Mouse (Mus musculus) hindbrain, embryonic 13.5 days (tissue): ENCODE data around the gene Dnajc12. TPM values are rescaled to one million over a fixed set of nuclear protein-coding genes. Genes with fewer than 3 reads are reported as not detected.
"Not testable (repeated sequence)": the region's sequence is repeated elsewhere in the genome, so short reads cannot be mapped to it uniquely, and the experiment has no call there.

Experiments used
- ATAC-seq: fragments of 200-750 bp; cut with Nextera tagmentation; 2 replicates; pipeline ENCODE4 v1.8.0; 2017; ENCODE audit warnings: moderate TSS enrichment; ENCODE audit not compliant: low FRiP score
- H3K27ac ChIP-seq: fragments of 300-500 bp; sonication (generic); 2 replicates; pipeline ENCODE4 v1.5.1; 2015; ENCODE audit warnings: inconsistent platforms, mild to moderate bottlenecking, moderate library complexity
- H3K27me3 ChIP-seq: fragments of 300-500 bp; sonication (generic); 2 replicates; pipeline ENCODE4 v1.6.1; 2015; ENCODE audit warnings: mild to moderate bottlenecking, inconsistent platforms
- H3K36me3 ChIP-seq: fragments of 300-500 bp; sonication (generic); 2 replicates; pipeline ENCODE4 v1.6.1; 2015; ENCODE audit warnings: mild to moderate bottlenecking, inconsistent platforms
- H3K4me1 ChIP-seq: fragments of 300-500 bp; sonication (generic); replicated peaks from 2 replicates; pipeline ENCODE4 v1.6.1; 2015; ENCODE audit warnings: inconsistent platforms
- H3K4me2 ChIP-seq: fragments of 300-500 bp; sonication (generic); 2 replicates; pipeline ENCODE4 v1.6.1; 2015; ENCODE audit warnings: inconsistent platforms, mild to moderate bottlenecking, moderate library complexity
- H3K4me3 ChIP-seq: fragments of 300-500 bp; sonication (generic); 2 replicates; pipeline ENCODE4 v1.5.1; 2015; ENCODE audit warnings: mild to moderate bottlenecking, inconsistent platforms
- H3K9ac ChIP-seq: fragments of 300-500 bp; sonication (generic); 2 replicates; pipeline ENCODE4 v1.6.1; 2015; ENCODE audit warnings: mild to moderate bottlenecking, inconsistent platforms
- H3K9me3 ChIP-seq: fragments of 300-500 bp; sonication (generic); 2 replicates; pipeline ENCODE4 v1.6.1; 2016; ENCODE audit warnings: inconsistent platforms
- WGBS: fragments of 180-500 bp; shearing (Covaris S2); methylation state at CpG from one replicate; pipeline ENCODE4 v1.1.7; 2015; 5-methylcytosine and 5-hydroxymethylcytosine counted together
- polyA plus RNA-seq: library from polyadenylated mRNA; unstranded; fragments of >200 nt; fragmentation: Nextera tagmentation; extraction: Ambion mirVana; gene quantifications from 2 replicates; pipeline ENCODE4 v1.2.1, GENCODE M21; 2015

The Dnajc12 gene
- polyA plus RNA-seq, 1 experiment from 2014 or later: 19.2 TPM

DNA sequence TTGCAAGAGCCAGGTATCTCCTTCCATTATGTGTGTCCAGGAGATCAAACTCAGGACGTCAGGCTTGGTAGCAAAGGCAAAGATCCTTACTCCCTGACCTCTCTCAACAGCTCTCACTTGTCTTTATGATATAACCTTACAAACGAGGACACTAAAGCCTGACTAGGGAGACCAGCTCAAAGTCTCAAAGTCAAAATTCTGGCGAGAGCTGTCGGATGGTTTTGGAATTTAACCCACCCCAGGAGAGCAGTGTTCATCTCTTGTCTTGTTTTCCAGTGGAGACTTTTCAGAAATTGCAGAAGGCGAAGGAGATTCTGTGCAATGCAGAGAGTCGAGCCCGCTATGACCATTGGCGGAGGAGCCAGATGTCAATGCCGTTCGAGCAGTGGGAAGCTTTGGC, 14.7 kb downstream of the Dnajc12 start:
- H3K4me3 ChIP-seq: no peak overlapping the region
- 94% methylated on average over 10 of the region's 10 CpGs for WGBS
- no peak overlapping the region for H3K9ac ChIP-seq
- no peaks in the 10 kb centered on the region for H3K4me1 ChIP-seq
- H3K36me3 ChIP-seq: no peaks in the 10 kb centered on the region
- H3K9me3 ChIP-seq: no peaks in the 10 kb centered on the region
- ATAC-seq: no peak
- no peak overlapping the region for H3K4me2 ChIP-seq
- H3K27ac ChIP-seq: no peak overlapping the region
- no peaks in the 10 kb centered on the region for H3K27me3 ChIP-seq

DNA sequence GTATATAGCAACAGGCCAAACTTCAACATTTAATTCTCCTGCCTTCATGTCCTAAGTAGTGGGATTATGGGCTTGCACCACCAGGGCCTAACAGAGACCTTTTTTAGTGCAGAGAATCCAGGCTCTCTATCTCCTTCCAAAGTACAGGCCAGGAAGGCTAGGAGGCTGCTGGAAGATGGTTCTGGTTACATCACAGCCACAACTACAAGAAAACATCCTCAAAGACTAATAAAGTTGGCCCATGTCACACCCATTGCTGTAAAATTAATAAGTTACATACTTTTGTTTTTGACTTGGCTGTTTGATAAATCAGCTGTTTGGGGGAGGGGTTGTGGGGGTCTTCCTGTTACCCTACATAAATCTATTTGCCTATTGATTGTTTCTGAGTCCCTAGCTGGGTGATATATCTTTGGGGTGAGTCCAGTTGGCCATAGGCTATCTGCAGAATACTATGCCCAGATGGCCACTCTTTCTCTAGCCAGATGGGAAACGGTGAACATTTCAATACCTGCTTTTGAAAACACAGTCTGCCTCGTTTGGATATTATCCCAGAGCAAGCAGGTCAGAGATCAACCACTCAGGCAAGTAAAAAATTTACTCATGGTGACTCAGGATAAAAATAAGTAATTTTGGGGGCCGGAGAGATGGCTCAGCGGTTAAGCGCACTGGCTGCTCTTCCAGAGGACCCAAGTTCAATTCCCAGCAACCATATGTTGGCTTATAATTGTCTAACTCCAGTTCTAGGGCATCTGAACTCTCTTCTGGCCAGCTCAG, 20.7 kb downstream of the Dnajc12 start:
- WGBS: 82% methylated on average over 5 of the region's 5 CpGs
- no peak for ATAC-seq
- Histone ChIP-seq H3K9me3 (no peaks in the 10 kb centered on the region), H3K27me3 (no peaks in the 10 kb centered on the region), H3K36me3 (no peaks in the 10 kb centered on the region), H3K4me2 (no peak overlapping the region), H3K27ac (no peak overlapping the region), H3K9ac (no peak overlapping the region), H3K4me3 (no peak overlapping the region), H3K4me1 (no peaks in the 10 kb centered on the region)

- WGBS: 85% methylated on average over 2 of the region's 2 CpGs
- no peak for ATAC-seq
Observed at GRCm38 (mm10) chr10:63403636-63404035, 21.4 kb downstream of the Dnajc12 start.

DNA sequence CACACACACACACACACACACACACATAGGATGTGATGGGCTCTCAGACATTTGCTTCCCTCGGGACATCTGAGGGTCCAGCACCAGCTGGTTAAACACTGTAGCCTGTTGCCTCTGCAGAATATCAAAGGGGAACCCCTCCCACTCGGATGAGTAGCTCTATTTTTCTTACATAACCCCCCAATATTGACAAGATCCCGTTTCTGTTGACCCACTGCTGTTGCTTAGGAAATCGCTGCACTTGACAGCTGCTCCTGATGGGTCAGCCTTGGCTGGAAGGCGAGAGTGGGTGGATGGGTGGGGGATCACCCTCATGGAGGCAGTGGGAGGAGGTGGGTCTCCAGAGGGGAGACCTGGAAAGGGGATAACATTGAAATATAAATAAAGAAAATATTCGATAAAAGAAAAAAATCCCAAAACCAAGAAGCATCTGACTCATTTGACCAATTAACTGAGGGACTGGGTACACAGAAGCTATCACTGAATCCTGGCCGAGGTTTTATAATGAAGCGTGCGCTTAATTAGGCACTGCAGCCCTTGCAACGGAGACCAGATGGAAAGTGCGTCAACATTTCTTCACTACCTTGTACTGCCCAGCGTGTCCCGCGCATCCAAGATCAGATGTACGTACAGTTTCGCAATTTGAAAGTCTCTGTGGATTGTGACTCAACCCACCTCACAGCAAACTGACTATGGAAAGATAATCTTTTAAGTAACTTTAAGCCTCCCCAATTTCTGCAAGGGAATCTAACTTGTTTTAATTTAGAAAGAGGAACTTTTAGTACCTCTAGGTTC, 28.1 kb downstream of the Dnajc12 start:
- ATAC-seq: no peak
- no peaks in the 10 kb centered on the region for H3K27me3 ChIP-seq
- no peaks in the 10 kb centered on the region for H3K4me1 ChIP-seq
- WGBS: 59% methylated on average over 16 of the region's 16 CpGs
- H3K9ac ChIP-seq: no peak overlapping the region
- H3K27ac ChIP-seq: no peak overlapping the region
- H3K4me2 ChIP-seq: no peak overlapping the region
- no peaks in the 10 kb centered on the region for H3K9me3 ChIP-seq
- H3K4me3 ChIP-seq: no peak overlapping the region
- H3K36me3 ChIP-seq: no peaks in the 10 kb centered on the region

More at GRCm38 (mm10) chr10:63403636-63404035, 21.4 kb downstream of the Dnajc12 start:
- Histone ChIP-seq H3K27ac (no peak overlapping the region), H3K4me2 (no peak overlapping the region), H3K4me1 (no peaks in the 10 kb centered on the region), H3K9me3 (no peaks in the 10 kb centered on the region), H3K9ac (no peak overlapping the region), H3K27me3 (no peaks in the 10 kb centered on the region), H3K4me3 (no peak overlapping the region), H3K36me3 (no peaks in the 10 kb centered on the region)

DNA sequence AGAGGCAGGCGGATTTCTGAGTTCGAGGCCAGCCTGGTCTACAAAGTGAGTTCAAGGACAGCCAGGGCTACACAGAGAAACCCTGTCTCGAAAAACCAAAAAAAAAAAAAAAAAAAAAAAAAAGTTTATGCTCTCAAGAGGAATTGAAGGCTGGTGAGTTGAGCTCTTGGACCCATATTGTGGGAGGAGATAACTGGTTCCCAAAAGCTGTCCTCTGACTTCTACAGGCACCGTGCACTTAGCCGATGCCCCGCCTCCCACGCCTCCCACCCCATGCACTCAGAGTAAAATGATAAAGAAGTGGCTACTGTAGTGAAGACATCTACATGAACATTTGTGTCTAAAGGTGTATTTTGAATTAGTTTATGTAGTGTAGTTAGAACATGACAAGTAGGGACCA, 29.4 kb downstream of the Dnajc12 start:
- not testable (repeated sequence) for H3K4me3 ChIP-seq, H3K4me1 ChIP-seq, ATAC-seq, H3K9ac ChIP-seq, H3K27ac ChIP-seq, H3K36me3 ChIP-seq, H3K4me2 ChIP-seq, H3K9me3 ChIP-seq, H3K27me3 ChIP-seq
- WGBS: 96% methylated on average over 6 of the region's 7 CpGs

GRCm38 (mm10) chr10:63412756-63413155, 30.5 kb downstream of the Dnajc12 start:
- Histone ChIP-seq H3K4me2 (no peak overlapping the region), H3K27me3 (no peaks in the 10 kb centered on the region), H3K9ac (no peak overlapping the region), H3K4me1 (0 out of 2 replicates have a peak, but pooled peaks cover 3% of the 10 kb centered on the region), H3K36me3 (no peaks in the 10 kb centered on the region), H3K4me3 (no peak overlapping the region), H3K9me3 (no peaks in the 10 kb centered on the region), H3K27ac (no peak overlapping the region)
- WGBS: 91% methylated on average over 17 of the region's 17 CpGs
- ATAC-seq: no peak

DNA sequence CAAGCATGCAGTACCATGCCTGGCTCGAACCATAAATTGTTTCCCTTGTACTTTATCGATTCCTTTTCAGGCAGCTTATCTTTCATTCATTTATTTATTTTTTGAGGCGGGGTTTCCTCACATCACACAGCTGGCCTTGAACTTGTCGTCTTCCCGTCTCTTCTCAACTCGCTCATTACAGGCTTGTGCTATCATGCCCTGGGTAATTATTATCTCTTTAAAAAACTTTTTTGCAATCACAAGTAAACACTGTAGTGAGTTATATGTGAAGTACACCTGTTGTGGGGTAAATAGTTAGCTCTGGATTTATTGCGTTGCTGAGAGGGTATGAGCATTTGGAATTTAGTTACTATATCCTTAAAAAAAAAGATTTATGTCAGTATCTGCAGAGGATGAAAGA, 33.0 kb downstream of the Dnajc12 start:
- Histone ChIP-seq H3K9me3 (no peaks in the 10 kb centered on the region), H3K27ac (no peak overlapping the region), H3K4me2 (no peak overlapping the region), H3K4me3 (no peak overlapping the region), H3K36me3 (no peaks in the 10 kb centered on the region), H3K9ac (no peak overlapping the region), H3K27me3 (no peaks in the 10 kb centered on the region), H3K4me1 (0 out of 2 replicates have a peak, but pooled peaks cover 3% of the 10 kb centered on the region)
- ATAC-seq: no peak
- 88% methylated on average over 7 of the region's 7 CpGs for WGBS

- Histone ChIP-seq H3K27me3 (no peaks in the 10 kb centered on the region), H3K4me2 (no peak overlapping the region), H3K27ac (no peak overlapping the region), H3K36me3 (no peaks in the 10 kb centered on the region), H3K9me3 (no peaks in the 10 kb centered on the region), H3K4me1 (0 out of 2 replicates have a peak, but pooled peaks cover 3% of the 10 kb centered on the region), H3K4me3 (no peak overlapping the region), H3K9ac (no peak overlapping the region)
- WGBS: 73% methylated on average over 7 of the region's 7 CpGs
- no peak for ATAC-seq
Observed at GRCm38 (mm10) chr10:63415850-63416249, 33.6 kb downstream of the Dnajc12 start.

GRCm38 (mm10) chr10:63417061-63417460, 34.8 kb downstream of the Dnajc12 start:
- WGBS: 64% methylated on average over 5 of the region's 5 CpGs
- Histone ChIP-seq H3K9ac (no peak overlapping the region), H3K9me3 (no peaks in the 10 kb centered on the region), H3K27me3 (no peaks in the 10 kb centered on the region), H3K4me1 (0 out of 2 replicates have a peak, but pooled peaks cover 3% of the 10 kb centered on the region), H3K27ac (no peak overlapping the region), H3K36me3 (no peaks in the 10 kb centered on the region), H3K4me3 (no peak overlapping the region), H3K4me2 (no peak overlapping the region)
- ATAC-seq: no peak

DNA sequence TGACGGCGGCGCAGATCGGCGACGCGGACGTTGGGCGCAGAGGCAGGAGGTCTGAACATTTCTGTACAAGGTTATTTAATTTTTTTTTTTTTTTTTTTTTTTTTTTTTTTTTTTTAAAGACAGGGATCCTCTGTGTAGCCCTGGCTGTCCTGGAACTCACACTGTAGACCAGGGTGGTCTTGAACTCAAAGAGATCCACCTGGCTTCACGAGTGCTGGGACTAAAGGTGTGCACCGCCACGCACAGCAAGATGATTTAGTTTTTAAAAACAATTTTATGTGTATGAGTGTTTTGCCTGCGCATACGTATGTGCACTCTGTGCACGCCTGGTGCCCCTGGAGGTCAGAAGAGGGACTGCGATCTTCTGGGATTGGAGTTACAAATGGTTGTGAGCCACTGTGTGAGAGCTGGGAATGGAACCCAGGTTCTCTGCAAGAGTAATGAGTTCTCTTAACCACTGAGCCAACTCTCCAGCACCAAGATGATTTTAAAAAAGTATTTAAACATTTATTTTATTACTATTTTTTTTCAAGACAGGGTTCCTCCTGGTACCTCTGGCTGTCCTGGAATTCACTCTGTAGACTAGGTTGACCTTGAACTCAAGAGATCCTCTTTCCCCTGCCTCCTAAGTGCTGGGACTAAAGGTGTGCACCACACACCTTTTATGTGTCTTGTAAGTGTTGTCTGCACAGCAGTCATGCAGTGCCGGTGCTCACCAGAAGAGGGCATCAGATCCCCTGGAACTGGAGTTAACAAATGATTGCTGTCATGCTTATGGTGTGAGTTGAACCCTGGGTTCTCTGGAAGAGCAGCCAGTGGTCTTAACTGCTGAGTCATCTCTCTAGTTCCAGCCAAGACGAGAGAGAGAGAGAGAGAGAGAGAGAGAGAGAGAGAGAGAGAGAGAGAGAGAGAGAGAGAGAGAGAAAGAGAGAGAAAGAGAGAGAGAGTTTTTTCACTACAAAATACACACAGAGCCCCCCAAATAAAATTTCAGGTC, 39.8 kb downstream of the Dnajc12 start, which contains the start of gene Gm7075:
TSS of gene Gm7075 (minus strand) at position 51 of the 997 bp plus-strand sequence.
- no peaks in the 10 kb centered on the region for H3K9me3 ChIP-seq
- 84% methylated on average over 18 of the region's 18 CpGs for WGBS
- H3K4me2 ChIP-seq: no peak within 1 kb of the TSS
- H3K36me3 ChIP-seq: no peaks in the 10 kb centered on the region
- H3K9ac ChIP-seq: no peak within 1 kb of the TSS
- no peak for ATAC-seq
- no peak within 1 kb of the TSS for H3K4me3 ChIP-seq
- H3K27me3 ChIP-seq: no peaks in the 10 kb centered on the region
- H3K4me1 ChIP-seq: 0 out of 2 replicates have a peak, but pooled peaks cover 2% of the 10 kb centered on the region
- H3K27ac ChIP-seq: no peak within 1 kb of the TSS

DNA sequence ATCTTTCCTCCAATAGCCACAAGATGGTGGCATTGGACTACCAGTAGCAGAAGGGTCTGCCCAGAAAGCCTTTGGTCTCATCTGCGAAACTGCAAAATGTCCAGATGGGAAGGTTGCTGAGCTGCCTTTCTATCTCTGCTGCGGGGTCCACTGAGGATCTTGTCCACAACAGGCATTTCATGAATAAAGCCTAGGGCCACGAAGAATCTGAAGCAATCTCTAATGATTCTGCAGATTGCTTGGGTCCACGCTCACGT, 40.4 kb downstream of the Dnajc12 start:
- 83% methylated on average over 5 of the region's 5 CpGs for WGBS
- no peaks in the 10 kb centered on the region for H3K36me3 ChIP-seq
- no peak overlapping the region for H3K4me3 ChIP-seq
- no peak overlapping the region for H3K9ac ChIP-seq
- H3K4me1 ChIP-seq: no peaks in the 10 kb centered on the region
- no peak overlapping the region for H3K4me2 ChIP-seq
- H3K27me3 ChIP-seq: no peaks in the 10 kb centered on the region
- ATAC-seq: no peak
- no peaks in the 10 kb centered on the region for H3K9me3 ChIP-seq
- no peak overlapping the region for H3K27ac ChIP-seq
